Mouse (Mus musculus) lung, adult 2 months (tissue): Measurements from ENCODE around the gene Atad1.

Experiments used
- CTCF ChIP-seq: fragments of 200-500 bp; IDR thresholded peaks from 2 replicates; pipeline ENCODE4 v1.5.1; 2011; ENCODE audit warnings: mild to moderate bottlenecking, low read length, control low read depth; ENCODE audit not compliant: insufficient read depth
- POLR2A ChIP-seq: fragments of 200-500 bp; IDR thresholded peaks from 2 replicates; pipeline ENCODE4 v1.6.1; 2011; ENCODE audit warnings: low read depth, mild to moderate bottlenecking, control low read depth, low read length, borderline replicate concordance; ENCODE audit errors: extremely low read depth

DNA sequence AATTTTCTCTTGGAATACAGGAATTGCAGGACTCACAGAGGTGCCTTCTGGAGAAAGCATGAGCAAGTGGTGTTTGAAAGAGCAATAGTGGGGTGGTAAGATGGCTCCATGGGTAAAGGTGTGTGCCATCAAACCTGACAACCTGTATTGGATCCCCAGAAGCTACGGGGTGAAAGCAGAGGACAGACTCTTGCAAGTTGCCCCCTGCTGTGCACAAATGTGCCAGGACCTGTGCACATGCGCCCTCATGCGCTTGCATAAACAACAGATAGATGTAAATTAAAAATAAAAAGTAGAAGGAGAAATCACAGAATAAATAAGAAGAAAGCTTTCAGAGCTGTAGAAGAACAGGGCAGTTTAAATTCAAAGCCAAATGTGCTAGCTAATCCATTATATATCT is 13.8 kb upstream of the Atad1 start:
- TF ChIP-seq POLR2A (no peak), CTCF (no peak)
